Mouse (Mus musculus) c-Kit-positive CD71-negative TER-119-negative erythroid progenitor cells, embryonic 14.5 days (primary cell): ENCODE data around the gene Cpne9.
"Not testable (repeated sequence)": the region's sequence is repeated elsewhere in the genome, so short reads cannot be mapped to it uniquely, and the experiment has no call there.

Source experiments
- DNase-seq: peaks from one replicate; pipeline ENCODE4 v3.0.0-alpha.2; 2013; ENCODE audit warnings: low read depth

Gene Cpne9

DNA sequence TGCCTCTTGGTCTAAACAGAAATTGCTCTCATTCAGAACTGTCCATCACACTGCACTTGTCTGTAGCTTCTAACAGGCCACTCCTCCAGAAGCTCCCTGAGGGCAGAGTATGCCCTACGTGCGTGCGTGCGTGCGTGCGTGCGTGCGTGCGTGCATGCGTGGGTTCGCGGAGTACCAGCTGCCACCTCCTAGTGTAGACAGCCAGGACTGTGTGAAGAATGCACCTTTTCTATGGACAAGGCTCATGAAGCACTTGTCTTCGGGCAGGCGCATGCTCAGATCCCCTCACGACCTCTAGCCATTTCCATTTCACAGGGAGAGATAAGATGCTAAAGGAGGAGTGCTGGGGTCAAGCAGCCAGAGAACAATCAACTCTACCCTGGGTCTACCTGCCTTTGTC lies 7.2 kb downstream of the Cpne9 start:
- DNase-seq: no peak

- DNase-seq: no peak
Observed at GRCm38 (mm10) chr6:113290346-113290745, 8.2 kb downstream of the Cpne9 start.

DNA sequence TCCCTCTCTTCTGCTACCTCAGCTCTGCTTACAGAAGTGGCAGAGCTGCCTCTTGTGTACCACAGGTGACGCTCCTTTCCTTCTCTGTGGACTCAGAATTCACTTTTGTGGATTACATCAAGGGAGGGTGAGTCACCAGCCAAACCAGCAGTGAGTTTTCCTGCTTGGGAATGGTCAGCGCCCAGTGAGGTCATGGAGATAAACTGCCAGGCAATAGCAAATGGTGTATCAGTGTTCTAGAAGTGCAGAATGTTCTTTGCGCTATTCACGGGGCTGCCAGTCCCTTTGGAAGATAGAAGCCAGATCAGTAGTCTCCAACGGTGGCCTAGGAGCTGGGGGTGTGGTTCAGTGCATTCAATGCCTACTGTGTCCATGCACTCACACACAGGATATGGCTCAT lies 10.8 kb downstream of the Cpne9 start:
- no peak for DNase-seq

DNA sequence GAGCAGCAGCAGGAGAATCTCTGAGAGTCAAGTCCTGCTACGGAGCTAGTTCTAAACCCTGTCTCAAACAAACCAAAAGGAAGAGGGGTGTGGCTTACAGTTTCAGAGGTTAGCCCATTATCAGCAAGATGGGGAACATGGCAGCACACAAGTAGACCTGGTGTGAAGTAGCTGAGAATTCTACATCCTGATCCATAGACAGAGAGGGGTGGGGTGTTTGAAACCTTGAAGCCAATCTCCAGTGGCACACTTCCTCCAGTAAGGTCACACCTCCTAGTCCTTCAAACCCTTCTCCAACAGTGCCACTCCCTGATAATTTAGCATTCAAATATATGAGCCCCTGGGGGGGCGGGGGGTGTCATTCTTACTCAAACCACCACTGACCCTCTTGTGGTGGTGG lies 13.9 kb downstream of the Cpne9 start:
- DNase-seq: no peak

GRCm38 (mm10) chr6:113296639-113297038 lies 14.5 kb downstream of the Cpne9 start:
- DNase-seq: no peak

DNA sequence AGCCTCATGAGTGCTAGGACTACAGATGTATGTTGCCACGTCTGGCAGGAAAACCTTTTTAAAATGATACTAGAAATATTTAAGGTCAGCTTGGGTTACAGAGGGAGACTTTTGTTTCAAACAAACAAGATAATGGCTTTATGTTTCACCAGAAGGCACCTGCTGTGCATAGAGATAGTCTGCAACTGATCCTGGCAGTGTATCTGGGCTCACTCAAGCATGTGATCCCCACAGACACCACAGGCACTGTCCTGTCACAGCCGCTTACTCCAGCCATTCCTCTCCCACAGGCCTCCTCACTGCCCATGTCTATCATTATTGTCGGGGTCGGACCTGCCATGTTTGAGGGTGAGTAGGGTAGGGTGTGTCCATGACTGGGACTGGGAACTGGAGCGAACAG lies 19.2 kb downstream of the Cpne9 start:
- DNase-seq: no peak

- DNase-seq: no peak
Observed at GRCm38 (mm10) chr6:113302258-113302657, 20.2 kb downstream of the Cpne9 start.

- peak; percentile 98 for DNase-seq
Observed at GRCm38 (mm10) chr6:113306322-113306985, 24.3 kb downstream of the Cpne9 start.

DNA sequence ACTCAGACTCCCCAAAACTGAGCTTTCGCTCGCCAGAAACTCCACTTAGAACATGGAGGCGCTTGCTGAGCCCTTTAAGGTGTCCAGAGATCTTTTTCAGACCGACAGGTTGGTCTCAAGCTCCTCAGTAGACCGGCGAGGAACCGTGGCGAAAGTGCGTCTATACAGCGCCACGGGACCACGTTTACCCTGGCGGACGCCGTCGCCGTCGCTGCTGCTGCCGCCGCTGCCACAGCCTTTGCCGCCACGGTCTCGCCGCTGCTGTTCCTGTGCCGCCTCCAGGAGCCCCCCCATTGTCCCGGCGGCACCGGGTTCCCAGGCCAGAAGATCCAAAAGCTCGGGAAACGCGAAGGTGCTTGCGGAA lies 24.9 kb downstream of the Cpne9 start, which contains the start of gene Brpf1:
Gene Brpf1 (plus strand): TSS at position 152 of the 364 bp plus-strand sequence.
- DNase-seq: no peak

- DNase-seq: no peak
Observed at GRCm38 (mm10) chr6:113307481-113308121, 25.5 kb downstream of the Cpne9 start.

GRCm38 (mm10) chr6:113308141-113308540 lies 26.0 kb downstream of the Cpne9 start:
- DNase-seq: no peak

DNA sequence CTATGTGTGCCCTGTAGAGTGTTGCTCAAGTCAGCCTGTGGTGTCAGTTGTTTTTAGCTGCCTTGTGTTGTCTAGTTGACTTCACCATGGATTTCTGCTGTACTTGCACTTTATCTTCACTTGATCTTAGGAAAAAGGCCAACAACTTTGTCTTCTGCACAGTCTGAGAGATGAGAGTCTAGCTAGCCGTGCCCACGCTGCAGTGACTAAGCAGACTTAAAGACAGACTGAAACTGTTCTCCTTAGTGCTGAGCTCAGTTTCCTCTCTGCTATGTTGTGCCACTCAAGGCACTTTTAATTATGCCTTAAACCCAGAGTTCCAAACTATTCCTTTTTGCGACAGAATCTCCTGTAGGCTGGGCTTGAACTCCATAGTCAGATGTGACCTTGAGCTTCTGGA lies 33.9 kb downstream of the Cpne9 start:
- no peak for DNase-seq

DNA sequence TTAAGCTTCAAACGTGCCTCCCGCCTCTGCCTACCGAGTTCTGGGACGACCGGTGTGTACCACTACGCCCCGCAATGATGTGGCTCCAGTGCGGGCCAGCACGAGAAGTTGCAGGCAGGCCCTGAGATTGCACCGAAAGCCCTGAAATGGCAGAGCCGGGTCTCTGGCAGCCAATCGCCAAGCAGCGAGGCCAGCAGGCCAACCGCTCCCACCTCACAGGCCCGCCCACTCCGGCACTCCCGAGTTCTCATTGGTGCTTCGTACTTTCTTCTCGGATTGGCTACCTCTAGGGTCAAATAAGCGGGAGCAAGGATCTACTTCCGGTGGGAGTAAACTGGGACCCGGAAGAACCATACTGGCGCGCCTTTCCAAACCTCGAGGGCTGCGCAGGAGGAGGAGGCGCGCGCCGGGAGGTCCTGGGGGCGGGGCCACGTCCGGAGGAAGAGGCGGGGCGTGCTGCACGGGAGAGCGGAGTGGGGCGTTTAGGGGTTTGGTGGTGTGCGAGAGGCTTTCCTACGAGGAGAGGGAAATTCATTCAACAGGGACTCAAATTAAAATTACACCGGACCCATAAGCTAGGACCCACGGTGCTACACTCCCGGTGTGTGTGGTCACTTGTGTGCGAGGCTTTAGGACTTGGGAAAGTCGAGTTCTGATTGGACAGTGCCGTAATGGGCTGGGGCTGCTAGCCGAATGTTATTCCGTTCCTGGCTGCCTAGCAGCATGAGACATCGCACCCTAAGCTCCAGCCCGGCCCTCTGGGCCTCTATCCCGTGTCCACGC lies 44.6 kb downstream of the Cpne9 start, which contains the start of gene Ogg1:
Gene Ogg1 (plus strand): TSS at position 440 of the 783 bp plus-strand sequence.
- DNase-seq: peak; percentile 94

DNA sequence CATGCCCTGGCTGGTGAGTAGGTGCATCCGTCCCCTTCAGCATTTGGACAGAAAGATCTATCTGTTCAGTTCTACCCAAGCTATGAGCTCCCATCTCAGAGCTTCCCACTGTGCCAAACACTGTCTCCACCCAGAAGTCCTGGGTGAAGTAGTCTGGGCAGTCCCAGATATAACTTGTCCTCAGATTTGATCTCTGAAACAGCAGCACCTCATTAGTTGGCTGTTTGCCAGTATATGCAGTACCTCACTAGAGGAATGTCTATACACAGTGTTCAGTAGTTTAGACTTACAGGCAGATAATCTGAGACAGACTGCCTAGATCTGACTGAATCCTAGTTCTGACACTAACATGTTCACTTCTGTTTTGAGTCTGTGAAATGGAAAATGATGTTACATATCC lies 47.3 kb downstream of the Cpne9 start:
- DNase-seq: no peak

- DNase-seq: no peak
Observed at GRCm38 (mm10) chr6:113330547-113330946, 48.4 kb downstream of the Cpne9 start.

DNA sequence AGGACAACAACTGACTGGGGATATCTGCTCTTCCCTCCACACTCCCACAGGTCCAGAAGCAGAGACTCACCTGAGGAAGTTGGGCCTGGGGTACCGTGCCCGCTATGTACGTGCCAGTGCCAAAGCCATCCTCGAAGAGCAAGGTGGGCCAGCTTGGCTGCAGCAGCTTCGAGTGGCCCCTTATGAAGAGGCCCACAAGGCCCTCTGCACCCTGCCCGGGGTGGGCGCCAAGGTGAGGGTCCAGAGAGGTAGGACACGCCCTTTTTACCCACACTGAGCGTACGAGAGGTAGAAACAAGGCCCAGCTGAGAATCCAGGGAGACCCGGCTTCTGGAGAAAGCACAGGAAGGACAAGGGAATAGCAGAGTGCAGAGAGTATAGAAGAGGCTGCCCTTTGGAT lies 49.6 kb downstream of the Cpne9 start:
- no peak for DNase-seq

DNA sequence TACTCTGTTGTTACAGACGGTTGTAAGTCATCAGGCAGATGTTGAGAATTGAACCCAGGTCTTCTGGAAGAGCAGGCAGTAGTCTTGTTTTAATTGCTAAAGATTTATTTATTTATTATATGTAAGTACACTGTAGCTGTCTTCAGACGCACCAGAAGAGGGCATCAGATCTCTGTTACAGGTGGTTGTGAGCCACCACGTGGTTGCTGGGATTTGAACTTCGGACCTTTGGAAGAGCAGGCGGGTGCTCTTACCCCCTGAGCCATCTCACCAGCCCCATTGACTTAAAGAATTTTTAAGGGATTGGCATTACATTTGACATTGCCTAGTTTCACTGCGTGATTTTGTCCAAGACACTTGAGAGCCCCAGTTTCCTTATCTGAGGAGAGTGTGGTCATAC lies 50.6 kb downstream of the Cpne9 start:
- not testable (repeated sequence) for DNase-seq

- no peak for DNase-seq
Observed at GRCm38 (mm10) chr6:113333137-113333950, 51.2 kb downstream of the Cpne9 start.

GRCm38 (mm10) chr6:113334216-113334615 lies 52.1 kb downstream of the Cpne9 start:
- DNase-seq: no peak

- DNase-seq: no peak
Observed at GRCm38 (mm10) chr6:113336852-113337620, 54.9 kb downstream of the Cpne9 start.

GRCm38 (mm10) chr6:113341574-113341973 lies 59.5 kb downstream of the Cpne9 start:
- no peak for DNase-seq
